Mouse (Mus musculus): Measurements from ENCODE around the gene Pde1a.

- no peak for TF ChIP-seq USF1 (IDR thresholded peaks at IDR 0.05; ENCODE audit: low read depth)
- TF ChIP-seq MYOD1 (IDR thresholded peaks at IDR 0.05; ENCODE audit: control insufficient read depth in 1 of 3, insufficient read length in 2 of 3, low read depth in 2 of 3) = no peak
- no peak for TF ChIP-seq POLR2A (IDR thresholded peaks at IDR 0.05; ENCODE audit: insufficient read length, low read depth)
- TF ChIP-seq E2F4 (IDR thresholded peaks at IDR 0.05; ENCODE audit: insufficient read depth) = no peak
- TF ChIP-seq TCF12 (IDR thresholded peaks at IDR 0.05; ENCODE audit: insufficient read depth, poor library complexity, severe bottlenecking) = no peak
Observed at GRCm38 (mm10) chr2:79920438-79920837, 208.8 kb downstream of the Pde1a start.
